Mouse (Mus musculus) retina, adult 2 months (tissue): Measurements from ENCODE around the gene Ssbp2.
A peak's percentile ranks its signal among the peaks of the same experiment; 100 is the strongest.

ENCODE experiments used
- DNase-seq: peaks from one replicate; pipeline ENCODE4 v3.0.0-alpha.2; 2012; ENCODE audit warnings: low read depth, low spot score

The Ssbp2 gene

GRCm38 (mm10) chr13:91459896-91460620, at the start of gene Ssbp2:
Gene Ssbp2 (plus strand): TSS chr13:91460283.
- no peak for DNase-seq

GRCm38 (mm10) chr13:91413752-91414503, 46.2 kb upstream of the Ssbp2 start:
- no peak for DNase-seq

GRCm38 (mm10) chr13:91415896-91416295, 44.2 kb upstream of the Ssbp2 start:
- DNase-seq = no peak

GRCm38 (mm10) chr13:91416698-91417097, 43.4 kb upstream of the Ssbp2 start:
- no peak for DNase-seq

- DNase-seq = peak; percentile 20
These were observed 38.6 kb upstream of the Ssbp2 start for GRCm38 (mm10) chr13:91421387-91421949.

- no peak for DNase-seq
These were observed 29.2 kb upstream of the Ssbp2 start for GRCm38 (mm10) chr13:91430867-91431266.

GRCm38 (mm10) chr13:91431392-91432355, 28.4 kb upstream of the Ssbp2 start:
- DNase-seq = no peak

- DNase-seq = no peak
These were observed 27.1 kb upstream of the Ssbp2 start for GRCm38 (mm10) chr13:91433021-91433420.

- no peak for DNase-seq
These were observed 22.2 kb upstream of the Ssbp2 start for GRCm38 (mm10) chr13:91437931-91438330.

GRCm38 (mm10) chr13:91441476-91441875, 18.6 kb upstream of the Ssbp2 start:
- no peak for DNase-seq

- no peak for DNase-seq
These were observed 13.4 kb upstream of the Ssbp2 start for GRCm38 (mm10) chr13:91446728-91447127.

- no peak for DNase-seq
These were observed 11.1 kb upstream of the Ssbp2 start for GRCm38 (mm10) chr13:91448936-91449335.

GRCm38 (mm10) chr13:91451405-91452166, 8.5 kb upstream of the Ssbp2 start:
- DNase-seq = no peak

- no peak for DNase-seq
These were observed 7.8 kb upstream of the Ssbp2 start for GRCm38 (mm10) chr13:91452269-91452668.

- no peak for DNase-seq
These were observed 6.8 kb upstream of the Ssbp2 start for GRCm38 (mm10) chr13:91453236-91453635.

- DNase-seq = no peak
These were observed 4.0 kb upstream of the Ssbp2 start for GRCm38 (mm10) chr13:91456041-91456440.

GRCm38 (mm10) chr13:91456735-91457134, 3.3 kb upstream of the Ssbp2 start:
- no peak for DNase-seq

GRCm38 (mm10) chr13:91457974-91458373, 2.1 kb upstream of the Ssbp2 start:
- DNase-seq = no peak

- DNase-seq = no peak
These were observed 594 bp upstream of the Ssbp2 start for GRCm38 (mm10) chr13:91459489-91459888.

- DNase-seq = peak; percentile 98
These were observed 670 bp downstream of the Ssbp2 start for GRCm38 (mm10) chr13:91460621-91461284.
